Mouse (Mus musculus): ENCODE results near the gene Musk.

Musk gene

GRCm38 (mm10) chr4:58417319-58417718, 131.6 kb downstream of the Musk start:
- DNase-seq = no peak

GRCm38 (mm10) chr4:58419225-58419624, 133.5 kb downstream of the Musk start:
- DNase-seq = no peak

- no peak for DNase-seq
Observed at GRCm38 (mm10) chr4:58423276-58423930, 137.6 kb downstream of the Musk start.

All from lung, adult 18-20 months (tissue).